Mouse (Mus musculus): Measurements from ENCODE around the gene Plcb3. TPM values are rescaled to one million over a fixed set of nuclear protein-coding genes. Genes with fewer than 3 reads are reported as not detected.

The Plcb3 gene
- polyA plus RNA-seq, 1 experiment from 2014 or later = 20.6 TPM

- ATAC-seq (replicated peaks; ENCODE audit: low FRiP score) = no peak
- H3K9ac ChIP-seq (ENCODE audit: low read depth, low read length) = peak overlapping the region; percentile 76
- under 1% methylated on average over 20 of the region's 20 CpGs for WGBS
- H3K27me3 ChIP-seq (replicated peaks; ENCODE audit: control insufficient read depth, insufficient read depth, low read length) = no peaks in the 10 kb centered on the region
- H3K4me1 ChIP-seq (replicated peaks; ENCODE audit: control insufficient read depth, insufficient read depth, low read length) = peaks cover 49% of the 10 kb centered on the region
- peak overlapping the region; percentile 32; the same call in 1 of the 2 replicates for H3K27ac ChIP-seq (ENCODE audit: low read depth, low read length)
- no peak for DNase-seq (ENCODE audit: low spot score)
- H3K4me3 ChIP-seq (ENCODE audit: low read depth, low read length) = peak overlapping the region; percentile 75
- H3K36me3 ChIP-seq (ENCODE audit: control insufficient read depth, insufficient read depth, low read length) = peaks cover 9% of the 10 kb centered on the region; the same call in 1 of the 2 replicates
- peak overlapping the region; percentile 92 for H3K4me2 ChIP-seq
- H3K9me3 ChIP-seq (ENCODE audit: control insufficient read depth, low read length) = no peaks in the 10 kb centered on the region
These were observed 7.0 kb downstream of the Plcb3 start for GRCm38 (mm10) chr19:6969291-6969664.

- Histone ChIP-seq H3K27ac (ENCODE audit: low read depth, low read length) (no peak overlapping the region), H3K4me3 (ENCODE audit: low read depth, low read length) (peak overlapping the region; percentile 75), H3K36me3 (ENCODE audit: control insufficient read depth, insufficient read depth, low read length) (peaks cover 12% of the 10 kb centered on the region; the same call in 1 of the 2 replicates), H3K9me3 (ENCODE audit: control insufficient read depth, low read length) (no peaks in the 10 kb centered on the region), H3K9ac (ENCODE audit: low read depth, low read length) (peak overlapping the region; percentile 76), H3K4me1 (replicated peaks; ENCODE audit: control insufficient read depth, insufficient read depth, low read length) (peaks cover 44% of the 10 kb centered on the region), H3K4me2 (peak overlapping the region; percentile 92), H3K27me3 (replicated peaks; ENCODE audit: control insufficient read depth, insufficient read depth, low read length) (no peaks in the 10 kb centered on the region)
- WGBS = 9% methylated on average over 15 of the region's 15 CpGs
- ATAC-seq (replicated peaks; ENCODE audit: low FRiP score) (no peak), DNase-seq (ENCODE audit: low spot score) (no peak)
These were observed 7.6 kb downstream of the Plcb3 start for GRCm38 (mm10) chr19:6968491-6969271.

GRCm38 (mm10) chr19:6956461-6956860 is 19.8 kb downstream of the Plcb3 start:
- no peak overlapping the region for H3K9ac ChIP-seq (ENCODE audit: low read depth, low read length)
- DNase-seq (ENCODE audit: low spot score) (no peak), ATAC-seq (replicated peaks; ENCODE audit: low FRiP score) (no peak)
- H3K4me2 ChIP-seq = no peak overlapping the region
- no peak overlapping the region for H3K27ac ChIP-seq (ENCODE audit: low read depth, low read length)
- peaks cover 36% of the 10 kb centered on the region for H3K36me3 ChIP-seq (ENCODE audit: control insufficient read depth, insufficient read depth, low read length)
- H3K4me3 ChIP-seq (ENCODE audit: low read depth, low read length) = no peak overlapping the region
- peaks cover 13% of the 10 kb centered on the region for H3K4me1 ChIP-seq (replicated peaks; ENCODE audit: control insufficient read depth, insufficient read depth, low read length)
- no peaks in the 10 kb centered on the region for H3K27me3 ChIP-seq (replicated peaks; ENCODE audit: control insufficient read depth, insufficient read depth, low read length)
- no peaks in the 10 kb centered on the region for H3K9me3 ChIP-seq (ENCODE audit: control insufficient read depth, low read length)
- WGBS = 82% methylated on average over 10 of the region's 10 CpGs

GRCm38 (mm10) chr19:6955424-6955823 is 20.8 kb downstream of the Plcb3 start:
- ATAC-seq (replicated peaks; ENCODE audit: low FRiP score) (no peak), DNase-seq (ENCODE audit: low spot score) (no peak)
- Histone ChIP-seq H3K9me3 (ENCODE audit: control insufficient read depth, low read length) (no peaks in the 10 kb centered on the region), H3K36me3 (ENCODE audit: control insufficient read depth, insufficient read depth, low read length) (peaks cover 32% of the 10 kb centered on the region), H3K27ac (ENCODE audit: low read depth, low read length) (no peak overlapping the region), H3K4me1 (replicated peaks; ENCODE audit: control insufficient read depth, insufficient read depth, low read length) (peaks cover 14% of the 10 kb centered on the region), H3K27me3 (replicated peaks; ENCODE audit: control insufficient read depth, insufficient read depth, low read length) (no peaks in the 10 kb centered on the region), H3K4me3 (ENCODE audit: low read depth, low read length) (no peak overlapping the region), H3K4me2 (no peak overlapping the region), H3K9ac (ENCODE audit: low read depth, low read length) (no peak overlapping the region)
- WGBS = 85% methylated on average over 7 of the region's 7 CpGs

- Histone ChIP-seq H3K27ac (ENCODE audit: low read depth, low read length) (no peak overlapping the region; the same call in 1 of the 2 replicates), H3K9ac (ENCODE audit: low read depth, low read length) (no peak overlapping the region), H3K4me2 (no peak overlapping the region), H3K36me3 (ENCODE audit: control insufficient read depth, insufficient read depth, low read length) (peaks cover 20% of the 10 kb centered on the region), H3K27me3 (replicated peaks; ENCODE audit: control insufficient read depth, insufficient read depth, low read length) (no peaks in the 10 kb centered on the region), H3K9me3 (ENCODE audit: control insufficient read depth, low read length) (no peaks in the 10 kb centered on the region), H3K4me1 (replicated peaks; ENCODE audit: control insufficient read depth, insufficient read depth, low read length) (peaks cover 27% of the 10 kb centered on the region), H3K4me3 (ENCODE audit: low read depth, low read length) (no peak overlapping the region)
- no peak for ATAC-seq (replicated peaks; ENCODE audit: low FRiP score)
- DNase-seq (ENCODE audit: low spot score) = no peak
- 72% methylated on average over 9 of the region's 9 CpGs for WGBS
These were observed 22.2 kb downstream of the Plcb3 start for GRCm38 (mm10) chr19:6954046-6954445.

- H3K36me3 ChIP-seq (ENCODE audit: control insufficient read depth, insufficient read depth, low read length) = peaks cover 16% of the 10 kb centered on the region
- DNase-seq (ENCODE audit: low spot score) (no peak), ATAC-seq (replicated peaks; ENCODE audit: low FRiP score) (no peak)
- H3K4me1 ChIP-seq (replicated peaks; ENCODE audit: control insufficient read depth, insufficient read depth, low read length) = peaks cover 27% of the 10 kb centered on the region
- H3K27me3 ChIP-seq (replicated peaks; ENCODE audit: control insufficient read depth, insufficient read depth, low read length) = no peaks in the 10 kb centered on the region
- H3K27ac ChIP-seq (ENCODE audit: low read depth, low read length) = peak overlapping the region; percentile 98
- peak overlapping the region; percentile 89 for H3K9ac ChIP-seq (ENCODE audit: low read depth, low read length)
- H3K9me3 ChIP-seq (ENCODE audit: control insufficient read depth, low read length) = no peaks in the 10 kb centered on the region
- H3K4me3 ChIP-seq (ENCODE audit: low read depth, low read length) = peak overlapping the region; percentile 64
- 4% methylated on average over 3 of the region's 3 CpGs for WGBS
- H3K4me2 ChIP-seq = peak overlapping the region; percentile 98
These were observed 23.6 kb downstream of the Plcb3 start for GRCm38 (mm10) chr19:6952712-6953037.

GRCm38 (mm10) chr19:6951994-6952711 is 24.1 kb downstream of the Plcb3 start:
- DNase-seq (ENCODE audit: low spot score) (peak; percentile 77), ATAC-seq (replicated peaks; ENCODE audit: low FRiP score) (peak; percentile 51)
- Histone ChIP-seq H3K4me1 (replicated peaks; ENCODE audit: control insufficient read depth, insufficient read depth, low read length) (peaks cover 27% of the 10 kb centered on the region), H3K9ac (ENCODE audit: low read depth, low read length) (peak overlapping the region; percentile 89), H3K27me3 (replicated peaks; ENCODE audit: control insufficient read depth, insufficient read depth, low read length) (no peaks in the 10 kb centered on the region), H3K4me2 (peak overlapping the region; percentile 98), H3K27ac (ENCODE audit: low read depth, low read length) (peak overlapping the region; percentile 98), H3K9me3 (ENCODE audit: control insufficient read depth, low read length) (no peaks in the 10 kb centered on the region), H3K36me3 (ENCODE audit: control insufficient read depth, insufficient read depth, low read length) (peaks cover 15% of the 10 kb centered on the region), H3K4me3 (ENCODE audit: low read depth, low read length) (peak overlapping the region; percentile 64)
- 2% methylated on average over 31 of the region's 31 CpGs for WGBS

GRCm38 (mm10) chr19:6951381-6951968 is 24.8 kb downstream of the Plcb3 start:
- Histone ChIP-seq H3K9ac (ENCODE audit: low read depth, low read length) (peak overlapping the region; percentile 89), H3K27me3 (replicated peaks; ENCODE audit: control insufficient read depth, insufficient read depth, low read length) (no peaks in the 10 kb centered on the region), H3K4me1 (replicated peaks; ENCODE audit: control insufficient read depth, insufficient read depth, low read length) (peaks cover 27% of the 10 kb centered on the region), H3K4me2 (peak overlapping the region; percentile 98), H3K36me3 (ENCODE audit: control insufficient read depth, insufficient read depth, low read length) (peaks cover 10% of the 10 kb centered on the region; the same call in 1 of the 2 replicates), H3K27ac (ENCODE audit: low read depth, low read length) (peak overlapping the region; percentile 98), H3K9me3 (ENCODE audit: control insufficient read depth, low read length) (no peaks in the 10 kb centered on the region), H3K4me3 (ENCODE audit: low read depth, low read length) (peak overlapping the region; percentile 64)
- peak; percentile 87 for DNase-seq (ENCODE audit: low spot score)
- peak; percentile 73 for ATAC-seq (replicated peaks; ENCODE audit: low FRiP score)
- 0% methylated on average over 35 of the region's 35 CpGs for WGBS
